Mouse (Mus musculus) heart, postnatal 0 days (tissue): ENCODE results near the gene Scnn1b. TPM values are rescaled to one million over a fixed set of nuclear protein-coding genes. Genes with fewer than 3 reads are reported as not detected.

Experiments
- ATAC-seq: fragments of 200-750 bp; cut with Nextera tagmentation; 2 replicates; pipeline ENCODE4 v1.8.0; 2017; ENCODE audit warnings: low read depth, moderate number of reproducible peaks, moderate library complexity; ENCODE audit not compliant: insufficient read depth
- DNase-seq: peaks from one replicate; pipeline ENCODE4 v3.0.0-alpha.2; 2016; ENCODE audit warnings: low spot score
- H3K27ac ChIP-seq: fragments of 300-500 bp; sonication (generic); 2 replicates; pipeline ENCODE4 v1.5.1; 2014; ENCODE audit warnings: low read depth, mild to moderate bottlenecking
- H3K27me3 ChIP-seq: fragments of 300-500 bp; sonication (generic); 2 replicates; pipeline ENCODE4 v1.6.1; 2014; ENCODE audit warnings: low read length, mixed read lengths; ENCODE audit not compliant: control insufficient read depth, insufficient read depth
- H3K36me3 ChIP-seq: fragments of 300-500 bp; sonication (generic); replicated peaks from 2 replicates; pipeline ENCODE4 v1.6.1; 2014; ENCODE audit warnings: low read length, mixed read lengths; ENCODE audit not compliant: control insufficient read depth, insufficient read depth
- H3K4me1 ChIP-seq: fragments of 300-500 bp; sonication (generic); 2 replicates; pipeline ENCODE4 v1.6.1; 2014; ENCODE audit warnings: antibody characterized with exemption; ENCODE audit not compliant: control insufficient read depth, insufficient read depth
- H3K4me2 ChIP-seq: fragments of 300-500 bp; sonication (generic); 2 replicates; pipeline ENCODE4 v1.6.1; 2014; ENCODE audit warnings: low read depth, mild to moderate bottlenecking, low read length, moderate library complexity
- H3K4me3 ChIP-seq: fragments of 300-500 bp; sonication (generic); 2 replicates; pipeline ENCODE4 v1.5.1; 2014; ENCODE audit warnings: low read depth, low read length
- H3K9ac ChIP-seq: fragments of 300-500 bp; sonication (generic); replicated peaks from 2 replicates; pipeline ENCODE4 v1.6.1; 2014; ENCODE audit warnings: low read depth, low read length, mixed read lengths
- H3K9me3 ChIP-seq: fragments of 300-500 bp; sonication (generic); replicated peaks from 2 replicates; pipeline ENCODE4 v1.6.1; 2016; ENCODE audit warnings: low read length; ENCODE audit not compliant: control insufficient read depth
- CTCF ChIP-seq: IDR thresholded peaks from 2 replicates; pipeline ENCODE4 v1.5.1; 2016; ENCODE audit warnings: antibody characterized with exemption, control low read depth, low read depth
- EP300 ChIP-seq: IDR thresholded peaks from 2 replicates; pipeline ENCODE4 v1.6.1; 2016; ENCODE audit warnings: antibody characterized with exemption, low read depth
- WGBS: fragments of 180-500 bp; shearing (Covaris S2); extraction: QIAGEN DNeasy Blood & Tissue Kit; methylation state at CpG from one replicate; pipeline ENCODE4 v1.1.7; 2014; 5-methylcytosine and 5-hydroxymethylcytosine counted together
- polyA plus RNA-seq: library from polyadenylated mRNA; unstranded; fragments of >200 nt; fragmentation: Nextera tagmentation; extraction: Ambion mirVana; gene quantifications from 2 replicates; pipeline ENCODE4 v1.2.1, GENCODE M21; 2015
- total RNA-seq: library from RNA; depleted of rRNA; stranded (reverse); fragments of >200 nt; gene quantifications from 2 replicates; pipeline ENCODE4 v1.2.3, GENCODE M21; 2014; ENCODE audit warnings: low replicate concordance

The Scnn1b gene
- total and polyA plus RNA-seq, 2 experiments from 2014 or later = 0.10 TPM; not detected in 1

- DNase-seq = no peak
- Histone ChIP-seq H3K4me1 (no peaks in the 10 kb centered on the region), H3K36me3 (peaks cover 20% of the 10 kb centered on the region), H3K4me3 (no peak overlapping the region), H3K9me3 (no peaks in the 10 kb centered on the region), H3K27ac (no peak overlapping the region), H3K9ac (no peak overlapping the region), H3K4me2 (no peak overlapping the region), H3K27me3 (no peaks in the 10 kb centered on the region)
- 81% methylated on average over 11 of the region's 11 CpGs for WGBS
- no peak for TF ChIP-seq EP300
- no peak for TF ChIP-seq CTCF
- no peak for ATAC-seq
Measured at GRCm38 (mm10) chr7:121954891-121955669, 90.2 kb downstream of the Scnn1b start.

- no peaks in the 10 kb centered on the region for H3K4me1 ChIP-seq
- no peaks in the 10 kb centered on the region for H3K9me3 ChIP-seq
- TF ChIP-seq CTCF = no peak
- no peak for TF ChIP-seq EP300
- H3K4me3 ChIP-seq = no peak overlapping the region
- H3K27me3 ChIP-seq = no peaks in the 10 kb centered on the region
- H3K9ac ChIP-seq = no peak overlapping the region
- DNase-seq (no peak), ATAC-seq (no peak)
- 79% methylated on average over 12 of the region's 12 CpGs for WGBS
- no peak overlapping the region for H3K27ac ChIP-seq
- H3K4me2 ChIP-seq = no peak overlapping the region
- H3K36me3 ChIP-seq = peaks cover 21% of the 10 kb centered on the region
Measured at GRCm38 (mm10) chr7:121955802-121956201, 91.0 kb downstream of the Scnn1b start.

- WGBS = 69% methylated on average over 7 of the region's 7 CpGs
Measured at GRCm38 (mm10) chr7:121961913-121962570, 97.2 kb downstream of the Scnn1b start.

GRCm38 (mm10) chr7:121962571-121962959 is 97.7 kb downstream of the Scnn1b start:
- DNase-seq = no peak

More at GRCm38 (mm10) chr7:121961913-121962570, 97.2 kb downstream of the Scnn1b start:
- H3K27ac ChIP-seq = no peak overlapping the region
- H3K9ac ChIP-seq = no peak overlapping the region
- TF ChIP-seq EP300 = no peak
- TF ChIP-seq CTCF = no peak
- H3K4me1 ChIP-seq = no peaks in the 10 kb centered on the region
- no peak for ATAC-seq
- no peaks in the 10 kb centered on the region for H3K9me3 ChIP-seq
- DNase-seq = no peak
- H3K4me3 ChIP-seq = no peak overlapping the region
- H3K4me2 ChIP-seq = no peak overlapping the region
- no peaks in the 10 kb centered on the region for H3K27me3 ChIP-seq
- peaks cover 29% of the 10 kb centered on the region for H3K36me3 ChIP-seq

GRCm38 (mm10) chr7:121963883-121964398 is 99.1 kb downstream of the Scnn1b start:
- ATAC-seq = no peak
- Histone ChIP-seq H3K9me3 (no peaks in the 10 kb centered on the region), H3K27me3 (no peaks in the 10 kb centered on the region), H3K27ac (no peak overlapping the region), H3K4me3 (no peak overlapping the region), H3K36me3 (peaks cover 29% of the 10 kb centered on the region), H3K4me2 (no peak overlapping the region), H3K9ac (no peak overlapping the region), H3K4me1 (no peaks in the 10 kb centered on the region)
- 69% methylated on average over 6 of the region's 6 CpGs for WGBS
- DNase-seq = peak; percentile 61
- TF ChIP-seq CTCF = peak; percentile 68
- TF ChIP-seq EP300 = no peak

More at GRCm38 (mm10) chr7:121962571-121962959, 97.7 kb downstream of the Scnn1b start:
- 71% methylated on average over 3 of the region's 3 CpGs for WGBS
- no peaks in the 10 kb centered on the region for H3K9me3 ChIP-seq
- no peak overlapping the region for H3K27ac ChIP-seq
- H3K27me3 ChIP-seq = no peaks in the 10 kb centered on the region
- no peak for ATAC-seq
- H3K4me1 ChIP-seq = no peaks in the 10 kb centered on the region
- no peak overlapping the region for H3K4me2 ChIP-seq
- H3K36me3 ChIP-seq = peaks cover 29% of the 10 kb centered on the region
- H3K4me3 ChIP-seq = no peak overlapping the region
- no peak overlapping the region for H3K9ac ChIP-seq
- TF ChIP-seq EP300 (no peak), CTCF (no peak)
